Mouse (Mus musculus) left cerebral cortex, postnatal 4 days (tissue): ENCODE measurements around the gene Larp4b. TPM values are rescaled to one million over a fixed set of nuclear protein-coding genes. Genes with fewer than 3 reads are reported as not detected.
A peak's percentile ranks its signal among the peaks of the same experiment; 100 is the strongest.
"Not testable (repeated sequence)": the region's sequence is repeated elsewhere in the genome, so short reads cannot be mapped to it uniquely, and the experiment has no call there.

Experiments
- DNase-seq: peaks from one replicate; pipeline ENCODE4 v3.0.0-alpha.2; 2022
- intact Hi-C: fragments of 180-260 bp; cut with DNase I; formaldehyde crosslinking; loops from one replicate; pipeline ENCODE4 v1.15.1; 2025
- total RNA-seq, 2 experiments: library from RNA; stranded (reverse); gene quantifications; 2 replicates each; pipeline ENCODE4 v1.2.3; 2021

Larp4b gene
- 100 to 1,000 TPM in 1 of 2 experiments, 10 to 100 TPM in 1; 96.7 to 105 TPM for total RNA-seq

- intact Hi-C loops, result loop anchor here (5.0 kb wide), 1 partner anchor 96 kb away; the partner anchor contains the start of gene Gtpbp4
- peak; percentile 98 for DNase-seq
Measured at GRCm38 (mm10) chr13:9093316-9094155, at the start of gene Larp4b. Larp4b (plus strand) TSS chr13:9093881.

GRCm38 (mm10) chr13:9044731-9045130, 49.0 kb upstream of the Larp4b start:
- intact Hi-C loops, result no loop called here
- no peak for DNase-seq

GRCm38 (mm10) chr13:9052049-9052691, 41.5 kb upstream of the Larp4b start:
- intact Hi-C loops, DNase-seq: not testable (repeated sequence)

- no peak for DNase-seq
- intact Hi-C loops, result no loop called here
Measured at GRCm38 (mm10) chr13:9057277-9057676, 36.4 kb upstream of the Larp4b start.

- no peak for DNase-seq
- intact Hi-C loops, result no loop called here
Measured at GRCm38 (mm10) chr13:9058706-9059105, 35.0 kb upstream of the Larp4b start.

GRCm38 (mm10) chr13:9061394-9061793, 32.3 kb upstream of the Larp4b start:
- no peak for DNase-seq
- intact Hi-C loops, result no loop called here

- intact Hi-C loops, result no loop called here
- peak; percentile 9 for DNase-seq
Measured at GRCm38 (mm10) chr13:9064196-9064595, 29.5 kb upstream of the Larp4b start.

- intact Hi-C loops, result no loop called here
- no peak for DNase-seq
Measured at GRCm38 (mm10) chr13:9066107-9066506, 27.6 kb upstream of the Larp4b start.

- DNase-seq, result no peak
- intact Hi-C loops, result no loop called here
Measured at GRCm38 (mm10) chr13:9071008-9071407, 22.7 kb upstream of the Larp4b start.

GRCm38 (mm10) chr13:9073818-9074217, 19.9 kb upstream of the Larp4b start:
- intact Hi-C loops, result no loop called here
- DNase-seq, result no peak

- no peak for DNase-seq
- intact Hi-C loops, result no loop called here
Measured at GRCm38 (mm10) chr13:9075825-9076592, 17.7 kb upstream of the Larp4b start.

GRCm38 (mm10) chr13:9082128-9082883, 11.4 kb upstream of the Larp4b start:
- intact Hi-C loops, result no loop called here

GRCm38 (mm10) chr13:9094186-9094980, 702 bp downstream of the Larp4b start:
- intact Hi-C loops, result loop anchor here (5.0 kb wide), 1 partner anchor 97 kb away; the partner anchor contains the start of gene Gtpbp4
- peak; percentile 37 for DNase-seq

More at GRCm38 (mm10) chr13:9082128-9082883, 11.4 kb upstream of the Larp4b start:
- no peak for DNase-seq

GRCm38 (mm10) chr13:9099289-9099688, 5.6 kb downstream of the Larp4b start:
- intact Hi-C loops, result no loop called here
- DNase-seq, result no peak

GRCm38 (mm10) chr13:9100517-9100916, 6.8 kb downstream of the Larp4b start:
- intact Hi-C loops, result no loop called here
- DNase-seq, result no peak

GRCm38 (mm10) chr13:9106246-9106645, 12.6 kb downstream of the Larp4b start:
- intact Hi-C loops, result no loop called here
- peak; percentile 5 for DNase-seq

GRCm38 (mm10) chr13:9106992-9107858, 13.5 kb downstream of the Larp4b start:
- intact Hi-C loops, result no loop called here
- DNase-seq, result no peak

GRCm38 (mm10) chr13:9113735-9114134, 20.1 kb downstream of the Larp4b start:
- DNase-seq, result no peak
- intact Hi-C loops, result no loop called here
